Mouse (Mus musculus) cerebellum, adult 9-10 months (tissue): ENCODE measurements around the gene Glod4.

Experiments
- DNase-seq: peaks from one replicate; pipeline ENCODE4 v3.0.0; 2022

The Glod4 gene

GRCm38 (mm10) chr11:76074296-76075093 lies 169.0 kb downstream of the Glod4 start:
- no peak for DNase-seq
